Mouse (Mus musculus) kidney, adult 2 months (tissue): ENCODE results near the gene Gpc3. TPM values are rescaled to one million over a fixed set of nuclear protein-coding genes. Genes with fewer than 3 reads are reported as not detected.
"Not testable (repeated sequence)": the region's sequence is repeated elsewhere in the genome, so short reads cannot be mapped to it uniquely, and the experiment has no call there.

Source experiments
- DNase-seq: peaks from one replicate; pipeline ENCODE4 v3.0.0; 2021
- H3K27ac ChIP-seq: fragments of 200-500 bp; 2 replicates; pipeline ENCODE4 v1.5.1; 2012; ENCODE audit warnings: low read depth, low read length, control low read depth, inconsistent platforms; ENCODE audit not compliant: insufficient read depth
- H3K27me3 ChIP-seq: fragments of 200-500 bp; replicated peaks from 2 replicates; pipeline ENCODE4 v1.6.1; 2012; ENCODE audit warnings: mild to moderate bottlenecking, moderate library complexity, low read length, inconsistent platforms; ENCODE audit not compliant: control insufficient read depth, insufficient read depth
- H3K36me3 ChIP-seq: fragments of 200-500 bp; 2 replicates; pipeline ENCODE4 v1.6.1; 2012; ENCODE audit warnings: mild to moderate bottlenecking, moderate library complexity, low read length, inconsistent platforms; ENCODE audit not compliant: control insufficient read depth, insufficient read depth
- H3K4me1 ChIP-seq: fragments of 200-500 bp; 2 replicates; pipeline ENCODE4 v1.6.1; 2011; ENCODE audit warnings: low read length; ENCODE audit not compliant: control insufficient read depth, insufficient read depth
- H3K4me3 ChIP-seq: fragments of 200-500 bp; 2 replicates; pipeline ENCODE4 v1.5.1; 2011; ENCODE audit warnings: mild to moderate bottlenecking, low read depth, low read length, control low read depth; ENCODE audit not compliant: insufficient read depth
- CTCF ChIP-seq: fragments of 200-500 bp; conservative IDR thresholded peaks from 2 replicates; pipeline ENCODE4 v1.5.1; 2011; ENCODE audit warnings: low read depth, mild to moderate bottlenecking, control low read depth, low read length, moderate library complexity, mixed read lengths; ENCODE audit not compliant: insufficient read depth, insufficient read length
- POLR2A ChIP-seq: fragments of 200-500 bp; IDR thresholded peaks from one replicate; pipeline ENCODE4 v1.6.1; 2011; ENCODE audit warnings: low read depth, low read length, control low read depth
- WGBS: fragments of 180-500 bp; shearing (Covaris S2); methylation state at CpG from one replicate; pipeline ENCODE4 v1.1.7; 2018; 5-methylcytosine and 5-hydroxymethylcytosine counted together
- polyA plus RNA-seq: library from polyadenylated mRNA; depleted of rRNA; stranded (reverse); fragments of >200 nt; gene quantifications from 2 replicates; pipeline ENCODE4 v1.2.3, GENCODE M21; 2012; rRNA removed

Gpc3 gene
- polyA plus RNA-seq, 1 experiment = 27.2 TPM

- 18% methylated on average over 7 of the region's 7 CpGs for WGBS
- TF ChIP-seq CTCF = no peak
- Histone ChIP-seq H3K36me3 (no peaks in the 10 kb centered on the region), H3K27me3 (no peaks in the 10 kb centered on the region), H3K27ac (no peak overlapping the region), H3K4me1 (peaks cover 4% of the 10 kb centered on the region; the same call in 1 of the 2 replicates), H3K4me3 (no peak overlapping the region)
- DNase-seq = peak; percentile 58
Measured at GRCm38 (mm10) chrX:52261546-52261945, 352.2 kb downstream of the Gpc3 start.

- not testable (repeated sequence) for H3K4me3 ChIP-seq, H3K27ac ChIP-seq, H3K27me3 ChIP-seq, H3K36me3 ChIP-seq, DNase-seq, H3K4me1 ChIP-seq
- WGBS = 67% methylated on average over 1 of the region's 1 CpGs
Measured at GRCm38 (mm10) chrX:52259771-52260170, 354.0 kb downstream of the Gpc3 start.

DNA sequence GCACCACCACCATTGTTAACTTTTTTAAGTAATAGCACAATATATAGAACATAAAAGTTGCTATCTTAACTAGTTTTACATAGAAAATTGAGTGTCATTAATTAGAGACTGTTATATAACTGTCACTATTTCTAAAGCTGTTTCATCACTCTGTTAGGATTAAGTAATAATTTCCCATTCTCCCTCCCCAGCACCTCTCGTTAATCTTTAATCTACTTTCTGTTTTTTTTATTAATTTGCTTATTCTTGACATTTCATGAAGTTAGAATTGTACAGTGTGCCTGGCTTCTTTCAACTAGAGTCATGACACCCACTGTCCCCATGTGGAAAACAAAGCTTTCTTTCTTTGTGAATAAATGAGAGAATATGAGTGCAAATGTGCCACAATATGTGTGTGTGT is 359.2 kb downstream of the Gpc3 start:
- peak overlapping the region; percentile 68 for H3K27ac ChIP-seq
- no peaks in the 10 kb centered on the region for H3K27me3 ChIP-seq
- WGBS = 44% methylated on average over 1 of the region's 1 CpGs
- peak; percentile 33 for DNase-seq
- no peak for TF ChIP-seq CTCF
- TF ChIP-seq POLR2A = no peak
- no peaks in the 10 kb centered on the region for H3K36me3 ChIP-seq
- no peaks in the 10 kb centered on the region; the same call in 1 of the 2 replicates for H3K4me1 ChIP-seq
- no peak overlapping the region for H3K4me3 ChIP-seq

DNA sequence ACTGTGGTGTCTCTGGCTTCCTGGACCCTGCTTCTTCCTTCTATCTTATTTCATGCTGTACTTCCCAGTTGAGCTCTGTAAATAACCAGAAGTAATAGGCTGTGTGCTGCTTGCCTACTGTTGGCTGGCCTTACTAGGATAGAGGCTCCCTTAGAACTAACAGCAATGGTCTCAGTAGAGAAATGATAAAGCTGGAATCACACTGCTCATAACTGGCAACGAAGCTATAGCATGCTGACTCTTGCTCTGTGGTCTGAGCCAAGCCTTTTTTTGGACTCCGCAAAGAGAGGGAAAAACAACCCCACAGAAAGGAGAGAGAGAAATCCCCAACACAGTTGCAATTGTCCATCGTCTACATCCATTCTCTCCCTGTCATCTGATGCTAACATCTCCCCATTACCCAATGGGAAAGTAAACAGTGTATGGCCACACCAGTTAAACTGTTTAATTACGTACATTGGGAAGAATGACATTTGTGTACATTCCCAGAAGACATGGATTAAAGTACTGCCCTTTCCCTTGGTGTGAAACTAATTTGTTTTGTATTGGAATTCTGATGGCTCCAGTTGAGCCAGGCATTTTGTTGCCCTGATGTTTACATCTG is 368.0 kb downstream of the Gpc3 start:
- H3K4me1 ChIP-seq = no peaks in the 10 kb centered on the region
- 87% methylated on average over 4 of the region's 4 CpGs for WGBS
- no peak overlapping the region for H3K27ac ChIP-seq
- no peak overlapping the region for H3K4me3 ChIP-seq
- TF ChIP-seq POLR2A (no peak), CTCF (no peak)
- no peak for DNase-seq
- H3K27me3 ChIP-seq = no peaks in the 10 kb centered on the region
- no peaks in the 10 kb centered on the region for H3K36me3 ChIP-seq

DNA sequence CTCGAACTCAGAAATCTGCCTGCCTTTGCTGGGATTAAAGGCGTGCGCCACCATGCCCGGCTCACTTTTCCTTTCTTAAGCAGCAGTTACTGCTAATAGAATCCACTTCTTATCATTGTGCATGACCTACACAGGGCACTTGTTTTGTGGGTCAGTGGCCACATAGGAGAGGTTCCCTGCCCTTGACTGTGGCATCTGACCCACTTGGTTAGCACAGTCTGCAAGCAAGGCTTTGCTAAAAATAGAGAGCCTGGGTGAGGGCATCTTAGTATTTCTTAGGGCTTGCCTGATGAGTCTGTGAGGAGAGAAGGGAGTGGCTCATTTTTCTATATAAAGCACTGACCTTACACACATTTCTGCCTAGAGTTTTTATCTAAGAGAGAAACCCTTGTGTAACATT is 376.3 kb downstream of the Gpc3 start:
- WGBS = 98% methylated on average over 4 of the region's 4 CpGs
- no peak overlapping the region for H3K4me3 ChIP-seq
- H3K36me3 ChIP-seq = no peaks in the 10 kb centered on the region
- no peaks in the 10 kb centered on the region for H3K4me1 ChIP-seq
- H3K27ac ChIP-seq = no peak overlapping the region
- no peaks in the 10 kb centered on the region for H3K27me3 ChIP-seq
- DNase-seq = no peak
- TF ChIP-seq CTCF (no peak), POLR2A (no peak)

DNA sequence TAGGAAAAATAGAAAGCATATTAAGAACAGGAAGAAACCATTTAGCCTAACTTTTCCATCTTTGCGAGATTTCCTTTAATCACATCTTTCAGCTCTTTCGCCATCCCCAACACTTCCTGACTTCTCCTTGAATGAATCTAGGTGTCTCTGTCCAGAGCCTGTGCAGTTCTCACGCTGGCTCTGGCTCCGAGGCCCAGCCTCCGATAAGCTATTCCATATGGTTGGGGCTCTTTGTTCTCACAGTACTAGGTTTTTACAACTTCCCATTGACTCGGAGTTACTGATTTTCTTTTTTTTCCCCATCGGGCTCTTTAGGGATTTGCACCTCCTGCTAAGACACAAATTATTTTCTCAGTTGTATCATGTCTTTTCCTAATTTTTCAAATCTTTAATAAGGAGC is 381.8 kb downstream of the Gpc3 start:
- H3K27me3 ChIP-seq = no peaks in the 10 kb centered on the region
- H3K27ac ChIP-seq = no peak overlapping the region
- DNase-seq = no peak
- no peaks in the 10 kb centered on the region for H3K36me3 ChIP-seq
- TF ChIP-seq CTCF = no peak
- TF ChIP-seq POLR2A = no peak
- WGBS = 66% methylated on average over 7 of the region's 7 CpGs
- H3K4me1 ChIP-seq = no peaks in the 10 kb centered on the region
- no peak overlapping the region for H3K4me3 ChIP-seq

DNA sequence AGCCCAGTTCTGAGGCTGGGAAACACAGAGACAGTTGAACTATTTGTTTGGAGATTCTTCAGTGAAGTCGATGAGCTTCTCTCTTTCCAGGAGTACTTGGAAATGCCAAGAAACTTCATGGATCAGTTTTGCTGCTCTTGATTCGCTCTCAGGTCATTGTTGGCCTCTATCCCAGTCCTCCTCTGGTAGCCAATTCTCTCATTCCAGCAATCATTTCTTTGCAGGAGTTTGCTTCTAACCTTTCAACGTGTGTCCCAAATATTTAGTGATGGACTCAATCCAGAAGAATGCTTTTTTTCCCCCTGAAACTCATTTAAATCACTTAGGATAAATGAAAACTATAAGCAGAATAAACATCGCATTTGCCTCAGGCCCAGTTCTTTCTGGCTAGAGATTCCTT is 383.0 kb downstream of the Gpc3 start:
- Histone ChIP-seq H3K36me3 (no peaks in the 10 kb centered on the region), H3K4me1 (no peaks in the 10 kb centered on the region), H3K4me3 (no peak overlapping the region), H3K27ac (no peak overlapping the region), H3K27me3 (no peaks in the 10 kb centered on the region)
- no peak for DNase-seq
- TF ChIP-seq CTCF (no peak), POLR2A (no peak)
- WGBS = 75% methylated on average over 4 of the region's 4 CpGs

Other genes starting within 250 kb of the Gpc3 start
- 1.0 and 1.1 TPM in 2 replicates for gene Ccdc160, start 177.2 kb upstream of the Gpc3 start, polyA plus RNA-seq